Mouse (Mus musculus) lung, postnatal 4 days (tissue): Measurements from ENCODE around the gene Myg1.
A peak's percentile ranks its signal among the peaks of the same experiment; 100 is the strongest.

Source experiments
- DNase-seq, 2 experiments: peaks; one replicate each; pipeline ENCODE4 v3.0.0; 2021

The Myg1 gene

DNA sequence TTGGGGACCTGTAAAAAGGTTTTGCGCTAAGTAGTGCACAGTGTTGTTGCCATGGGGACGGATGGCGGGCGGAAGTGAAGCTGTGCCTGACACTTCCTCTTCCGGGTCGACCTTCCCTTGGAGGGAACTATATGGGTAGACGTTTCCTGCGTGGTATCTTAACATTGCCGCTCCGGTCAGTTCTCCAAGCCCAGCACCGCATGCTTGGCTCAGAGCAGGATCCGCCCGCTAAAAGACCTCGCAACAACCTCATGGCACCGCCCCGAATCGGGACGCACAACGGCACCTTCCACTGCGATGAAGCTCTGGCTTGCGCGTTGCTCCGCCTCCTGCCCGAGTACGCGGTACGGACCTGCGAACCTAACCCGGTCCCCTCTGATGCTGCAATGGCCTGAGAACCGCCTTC, at the start of gene Myg1:
Gene Myg1 (plus strand): TSS at position 100 of the 406 bp plus-strand sequence.
- DNase-seq: peak; percentile 86 to 87

- DNase-seq: no peak
Observed at GRCm38 (mm10) chr15:102282463-102283292, 48.8 kb upstream of the Myg1 start.

GRCm38 (mm10) chr15:102283648-102284047, 47.9 kb upstream of the Myg1 start:
- no peak for DNase-seq

GRCm38 (mm10) chr15:102287395-102287794, 44.1 kb upstream of the Myg1 start:
- DNase-seq: peak in 1 of 2 experiments; percentile 66

GRCm38 (mm10) chr15:102295633-102296367, 35.7 kb upstream of the Myg1 start, which contains the start of gene Espl1:
Gene Espl1, plus strand, starts transcription at chr15:102296266.
- DNase-seq: peak; percentile 95 to 96

GRCm38 (mm10) chr15:102296368-102297006, 35.0 kb upstream of the Myg1 start:
- DNase-seq: no peak

GRCm38 (mm10) chr15:102302542-102302941, 29.0 kb upstream of the Myg1 start:
- DNase-seq: peak; percentile 66 to 85

DNA sequence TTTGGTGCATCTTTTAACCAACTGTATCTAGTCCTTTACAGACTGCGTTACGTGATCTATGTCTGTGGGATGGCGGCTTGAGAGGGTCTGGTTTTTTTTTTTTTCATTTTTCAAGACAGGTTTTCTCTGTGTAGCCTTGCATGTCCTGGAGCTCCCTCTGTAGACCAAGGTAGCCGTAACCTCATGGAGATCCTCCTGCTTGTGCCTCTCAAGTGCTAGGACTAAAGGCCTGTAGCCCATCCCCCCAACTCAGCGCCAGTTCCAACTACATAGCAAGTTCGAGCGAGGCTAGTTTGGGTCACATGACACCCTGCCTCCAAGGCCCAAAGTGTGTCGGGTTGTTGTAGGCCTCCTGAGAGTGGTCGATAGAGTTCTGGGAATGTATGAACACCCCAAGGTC, 22.8 kb upstream of the Myg1 start:
- no peak for DNase-seq

- peak; percentile 57 to 88 for DNase-seq
Observed at GRCm38 (mm10) chr15:102310074-102310845, 21.2 kb upstream of the Myg1 start.

- DNase-seq: no peak
Observed at GRCm38 (mm10) chr15:102311489-102311888, 20.0 kb upstream of the Myg1 start.

- DNase-seq: peak in 1 of 2 experiments; percentile 42
Observed at GRCm38 (mm10) chr15:102315292-102315691, 16.2 kb upstream of the Myg1 start.

GRCm38 (mm10) chr15:102316263-102316662, 15.2 kb upstream of the Myg1 start:
- peak; percentile 55 to 80 for DNase-seq

- DNase-seq: no peak
Observed at GRCm38 (mm10) chr15:102324654-102325473, 6.6 kb upstream of the Myg1 start.

DNA sequence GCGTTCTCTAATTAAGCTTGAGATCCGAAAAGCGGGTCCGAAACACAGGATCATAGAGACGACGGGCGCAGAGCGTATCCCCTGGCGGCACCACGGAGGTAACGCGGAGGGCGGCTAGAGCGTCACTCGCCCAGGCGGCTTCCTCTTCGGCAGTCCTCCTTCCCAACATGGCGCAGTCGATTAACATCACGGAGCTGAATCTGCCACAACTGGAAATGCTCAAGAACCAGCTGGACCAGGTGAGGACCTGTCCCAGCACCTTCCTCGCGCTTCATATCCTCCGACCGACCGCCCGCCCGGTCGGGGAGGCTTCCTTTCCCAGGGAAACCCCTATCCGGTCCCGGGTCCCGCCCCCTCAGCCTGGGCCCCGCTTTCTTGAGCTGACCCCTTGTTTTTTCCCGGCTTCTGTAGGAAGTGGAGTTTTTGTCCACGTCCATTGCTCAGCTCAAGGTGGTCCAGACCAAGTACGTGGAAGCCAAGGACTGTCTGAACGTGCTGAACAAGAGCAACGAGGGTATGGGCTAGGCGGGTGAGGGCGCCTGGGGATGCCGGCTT, 5.4 kb upstream of the Myg1 start, which contains the start of gene Pfdn5:
Gene Pfdn5 (plus strand): TSS at position 95 of the 555 bp plus-strand sequence.
- peak; percentile 90 for DNase-seq

- no peak for DNase-seq
Observed at GRCm38 (mm10) chr15:102326892-102327291, 4.6 kb upstream of the Myg1 start.

GRCm38 (mm10) chr15:102335254-102335653, 3.7 kb downstream of the Myg1 start:
- DNase-seq: no peak

DNA sequence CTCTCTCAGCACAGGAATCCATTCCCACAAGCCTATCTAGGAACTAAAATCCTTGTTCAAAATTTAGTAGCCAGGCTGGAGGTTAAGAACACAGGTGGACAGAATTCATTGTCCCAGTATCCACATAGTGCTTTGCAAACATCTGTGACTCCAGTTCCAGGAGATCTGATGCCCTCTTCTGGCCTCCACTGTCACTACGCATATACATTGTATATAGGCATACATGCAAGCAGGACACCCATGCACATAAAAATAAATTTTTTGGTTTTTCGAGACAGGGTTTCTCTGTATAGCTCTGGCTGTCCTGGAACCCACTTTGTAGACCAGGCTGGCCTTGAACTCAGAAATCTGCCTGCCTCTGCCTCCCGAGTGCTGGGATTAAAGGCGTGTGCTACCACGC, 4.4 kb downstream of the Myg1 start:
- peak in 1 of 2 experiments; percentile 20 for DNase-seq

- no peak for DNase-seq
Observed at GRCm38 (mm10) chr15:102336946-102337345, 5.4 kb downstream of the Myg1 start.

DNA sequence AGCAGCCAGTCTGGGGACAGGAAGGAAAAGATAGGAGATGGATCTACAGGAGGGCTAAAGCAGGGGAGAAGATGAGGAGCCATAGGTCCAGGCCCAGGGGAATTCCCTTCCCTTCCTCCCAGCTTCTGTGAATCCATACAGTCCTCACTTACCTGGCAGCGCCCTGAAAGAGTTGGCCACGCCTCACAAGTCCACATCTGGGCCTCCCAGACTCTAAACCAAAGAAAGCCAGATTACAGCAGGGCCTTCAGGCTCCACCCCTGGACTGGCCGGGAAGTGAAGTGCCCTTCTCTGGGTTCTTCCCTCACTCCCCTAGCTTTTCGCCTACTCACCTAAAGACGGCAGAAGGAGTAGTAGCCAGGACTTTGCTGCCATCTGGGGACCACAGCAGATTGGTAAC, 8.1 kb downstream of the Myg1 start:
- DNase-seq: no peak

- peak; percentile 57 to 67 for DNase-seq
Observed at GRCm38 (mm10) chr15:102341580-102341979, 10.1 kb downstream of the Myg1 start.

- DNase-seq: no peak
Observed at GRCm38 (mm10) chr15:102344490-102344889, 13.0 kb downstream of the Myg1 start.
